Mouse (Mus musculus) CH12.LX (cell line): ENCODE data around the gene Mptx2. TPM values are rescaled to one million over a fixed set of nuclear protein-coding genes. Genes with fewer than 3 reads are reported as not detected.
A peak's percentile ranks its signal among the peaks of the same experiment; 100 is the strongest.

Experiments
- DNase-seq: peaks from one replicate; pipeline ENCODE4 v3.0.0-alpha.2; 2013; ENCODE audit errors: extremely low read depth
- H3K27ac ChIP-seq: 2 replicates; pipeline ENCODE4 v1.5.1; 2012; ENCODE audit warnings: low read depth, mild to moderate bottlenecking, control low read depth, moderate library complexity; ENCODE audit not compliant: insufficient read depth
- H3K27me3 ChIP-seq: replicated peaks from 2 replicates; pipeline ENCODE3; 2012; ENCODE audit warnings: inconsistent platforms
- H3K36me3 ChIP-seq, 2 experiments: replicated peaks in 1 of 2; 2 replicates each; pipeline versions ENCODE3 to v1.6.1; 2012; ENCODE audit warnings: inconsistent platforms in 1 of 2, low read length in 1 of 2, mild to moderate bottlenecking in 1 of 2, mixed read lengths in 1 of 2, moderate library complexity in 1 of 2; ENCODE audit not compliant: control insufficient read depth in 1 of 2, insufficient read depth in 1 of 2
- H3K4me1 ChIP-seq, 2 experiments: 2 replicates each; pipeline ENCODE4 v1.6.1; 2012; ENCODE audit warnings: inconsistent platforms in 1 of 2, moderate library complexity in 1 of 2; ENCODE audit not compliant: insufficient read depth in 2 of 2, control insufficient read depth in 1 of 2
- H3K4me2 ChIP-seq: 2 replicates; pipeline ENCODE4 v1.6.1; 2012; ENCODE audit warnings: low read depth, mild to moderate bottlenecking, control low read depth; ENCODE audit not compliant: poor library complexity, insufficient read depth, severe bottlenecking
- H3K4me3 ChIP-seq, 3 experiments: fragments of 150-350 bp in 1 of 3; sonication (generic) in 1 of 3; replicated peaks in 1 of 3; 2 replicates each; pipeline versions ENCODE3 to v1.5.1; 2011 to 2012; ENCODE audit warnings: low read depth in 2 of 3, low read length in 2 of 3, mild to moderate bottlenecking in 2 of 3, moderate library complexity in 2 of 3, control low read depth in 1 of 3, improper control_type of control experiment in 1 of 3, inconsistent platforms in 1 of 3, mixed read lengths in 1 of 3; ENCODE audit not compliant: poor library complexity in 1 of 3
- H3K79me2 ChIP-seq: replicated peaks from 2 replicates; pipeline ENCODE4 v1.6.1; 2012; ENCODE audit warnings: mild to moderate bottlenecking, moderate library complexity; ENCODE audit not compliant: control insufficient read depth, poor library complexity, insufficient read depth, severe bottlenecking; ENCODE audit errors: extremely low read depth
- H3K9ac ChIP-seq: 2 replicates; pipeline ENCODE4 v1.6.1; 2012; ENCODE audit warnings: low read depth, mild to moderate bottlenecking, control low read depth, moderate library complexity; ENCODE audit not compliant: insufficient read depth
- H3K9me3 ChIP-seq: replicated peaks from 2 replicates; pipeline ENCODE3; 2012; ENCODE audit warnings: low read length, inconsistent platforms, mixed read lengths
- CHD2 ChIP-seq: IDR thresholded peaks from 2 replicates; pipeline ENCODE4 v1.6.1; 2011; ENCODE audit warnings: low read length, improper control_type of control experiment
- ELF1 ChIP-seq: IDR thresholded peaks from 2 replicates; pipeline ENCODE4 v1.6.1; 2014; ENCODE audit warnings: low read depth, mild to moderate bottlenecking, inconsistent platforms, low read length, improper control_type of control experiment
- EP300 ChIP-seq: IDR thresholded peaks from 2 replicates; pipeline ENCODE4 v1.6.1; 2011; ENCODE audit warnings: low read length, improper control_type of control experiment
- MAX ChIP-seq: IDR thresholded peaks from 2 replicates; pipeline ENCODE4 v1.6.1; 2011; ENCODE audit warnings: low read length, improper control_type of control experiment
- MAZ ChIP-seq: IDR thresholded peaks from 2 replicates; pipeline ENCODE4 v1.6.1; 2012; ENCODE audit warnings: low read depth, mild to moderate bottlenecking, inconsistent platforms, low read length, improper control_type of control experiment, moderate library complexity
- PAX5 ChIP-seq: IDR thresholded peaks from 2 replicates; pipeline ENCODE4 v1.6.1; 2012; ENCODE audit warnings: low read length, inconsistent platforms, mixed read lengths
- POLR2AphosphoS2 ChIP-seq: IDR thresholded peaks from 2 replicates; pipeline ENCODE4 v1.6.1; 2011; ENCODE audit warnings: low read depth, low read length, improper control_type of control experiment
- RAD21 ChIP-seq: IDR thresholded peaks from 2 replicates; pipeline ENCODE4 v1.6.1; 2011; ENCODE audit warnings: low read depth, mild to moderate bottlenecking, low read length, improper control_type of control experiment, moderate library complexity
- RCOR1 ChIP-seq: conservative IDR thresholded peaks from 2 replicates; pipeline ENCODE4 v1.6.1; 2012; ENCODE audit warnings: low read depth, mild to moderate bottlenecking, inconsistent platforms, low read length, improper control_type of control experiment
- SIN3A ChIP-seq: IDR thresholded peaks from 2 replicates; pipeline ENCODE4 v1.6.1; 2012; ENCODE audit warnings: low read length, improper control_type of control experiment, inconsistent platforms
- TCF12 ChIP-seq: IDR thresholded peaks from 2 replicates; pipeline ENCODE4 v1.6.1; 2014; ENCODE audit warnings: low read depth, mild to moderate bottlenecking, inconsistent platforms, low read length, improper control_type of control experiment
- UBTF ChIP-seq: IDR thresholded peaks from 2 replicates; pipeline ENCODE4 v1.6.1; 2012; ENCODE audit warnings: low read depth, mild to moderate bottlenecking, inconsistent platforms, low read length, improper control_type of control experiment, moderate library complexity
- dilution Hi-C: fragments of 300-500 bp; cut with MboI; formaldehyde crosslinking; loops from 2 replicates; pipeline ENCODE4 v1.14.3; 2020; ENCODE audit warnings: low sequenced_read_pairs; ENCODE audit not compliant: extremely low pct_unique_long_range_greater_than_20kb, extremely low pct_ligation_motif_present
- in situ Hi-C: fragments of 300-500 bp; cut with MboI; formaldehyde crosslinking; loops from 3 replicates; pipeline ENCODE4 v1.14.3; 2019; ENCODE audit warnings: low sequenced_read_pairs, low pct_ligation_motif_present, low pct_unique_long_range_greater_than_20kb, mixed read lengths
- polyA plus RNA-seq: library from polyadenylated mRNA; unstranded; fragments of >175 nt; gene quantifications from 2 replicates; pipeline ENCODE4 v1.2.1, GENCODE M21; 2012; ENCODE audit warnings: low read depth; ENCODE audit not compliant: insufficient read length
- total RNA-seq, 2 experiments: library from RNA; depleted of rRNA; stranded (reverse); fragments of 300-350 nt in 1 of 2; fragments of >200 nt in 1 of 2; gene quantifications; 2 replicates each; pipeline ENCODE4 v1.2.3; 2012 to 2014

The Mptx2 gene
- total and polyA plus RNA-seq, 3 experiments = not detected

GRCm38 (mm10) chr1:173227081-173227480 is 50.5 kb downstream of the Mptx2 start, which contains the start of gene Fcer1a:
Fcer1a (minus strand) TSS chr1:173227214.
- Histone ChIP-seq H3K27ac (no peak within 1 kb of the TSS), H3K79me2 (no peaks in the 10 kb centered on the region), H3K4me2 (no peak within 1 kb of the TSS), H3K4me3 (no peak within 1 kb of the TSS), H3K9ac (no peak within 1 kb of the TSS), H3K27me3 (no peaks in the 10 kb centered on the region), H3K9me3 (no peaks in the 10 kb centered on the region), H3K36me3 (no peaks in the 10 kb centered on the region), H3K4me1 (peaks cover 0 to 13% of the 10 kb centered on the region in 2 experiments; a peak in 2 of 4 replicates)
- in situ Hi-C loops (no loop called here), dilution Hi-C loops (no loop called here)
- TF ChIP-seq SIN3A (no peak), PAX5 (no peak), MAX (no peak), UBTF (no peak), EP300 (no peak), RCOR1 (no peak), CHD2 (no peak), TCF12 (no peak), ELF1 (no peak), MAZ (no peak), RAD21 (no peak), POLR2AphosphoS2 (no peak)
- peak; percentile 30 for DNase-seq

Other genes with a start within 250 kb of the Mptx2 start
- not detected in 2 replicates for gene Olfr1408, start 140.4 kb downstream of the Mptx2 start, total RNA-seq (2012; rRNA removed)
- not detected in 2 replicates for gene Olfr1408, start 140.4 kb downstream of the Mptx2 start, total RNA-seq (2014; rRNA removed)
- gene Olfr1408, start 140.4 kb downstream of the Mptx2 start, polyA plus RNA-seq = not detected in 2 replicates
- not detected in 2 replicates for gene Olfr1406, start 87.1 kb downstream of the Mptx2 start, total RNA-seq (2012; rRNA removed)
- gene Olfr1406, start 87.1 kb downstream of the Mptx2 start, total RNA-seq (2014; rRNA removed) = not detected in 2 replicates
- gene Olfr1406, start 87.1 kb downstream of the Mptx2 start, polyA plus RNA-seq = not detected in 2 replicates
- gene Olfr218, start 80.0 kb downstream of the Mptx2 start, total RNA-seq (2012; rRNA removed) = not detected in 2 replicates
- not detected in 2 replicates for gene Olfr218, start 80.0 kb downstream of the Mptx2 start, total RNA-seq (2014; rRNA removed)
- gene Olfr218, start 80.0 kb downstream of the Mptx2 start, polyA plus RNA-seq = not detected in 2 replicates
- gene Olfr1404, start 65.4 kb downstream of the Mptx2 start, total RNA-seq (2012; rRNA removed) = not detected in 2 replicates
- gene Olfr1404, start 65.4 kb downstream of the Mptx2 start, total RNA-seq (2014; rRNA removed) = not detected in 2 replicates
- gene Olfr1404, start 65.4 kb downstream of the Mptx2 start, polyA plus RNA-seq = not detected in 2 replicates
- not detected in 2 replicates for gene Fcer1a, start 50.6 kb downstream of the Mptx2 start, total RNA-seq (2012; rRNA removed)
- gene Fcer1a, start 50.6 kb downstream of the Mptx2 start, total RNA-seq (2014; rRNA removed) = not detected in 2 replicates
- gene Fcer1a, start 50.6 kb downstream of the Mptx2 start, polyA plus RNA-seq = not detected in 2 replicates
- not detected in 2 replicates for gene Olfr418, start 11.8 kb downstream of the Mptx2 start, total RNA-seq (2012; rRNA removed)
- gene Olfr418, start 11.8 kb downstream of the Mptx2 start, total RNA-seq (2014; rRNA removed) = not detected in 2 replicates
- not detected in 2 replicates for gene Olfr418, start 11.8 kb downstream of the Mptx2 start, polyA plus RNA-seq
- gene Ackr1, start 56.0 kb upstream of the Mptx2 start, total RNA-seq (2012; rRNA removed) = not detected in 2 replicates
- not detected in 2 replicates for gene Ackr1, start 56.0 kb upstream of the Mptx2 start, total RNA-seq (2014; rRNA removed)
- gene Ackr1, start 56.0 kb upstream of the Mptx2 start, polyA plus RNA-seq = not detected in 2 replicates
- 59.7 and 59.8 TPM in 2 replicates for gene Aim2, start 73.1 kb upstream of the Mptx2 start, total RNA-seq (2012; rRNA removed)
- gene Aim2, start 73.1 kb upstream of the Mptx2 start, total RNA-seq (2014; rRNA removed) = 117 and 130 TPM in 2 replicates
- gene Aim2, start 73.1 kb upstream of the Mptx2 start, polyA plus RNA-seq = 83.7 and 87.0 TPM in 2 replicates
- not detected in 2 replicates for gene Cadm3, start 89.9 kb upstream of the Mptx2 start, total RNA-seq (2012; rRNA removed)
- not detected in 2 replicates for gene Cadm3, start 89.9 kb upstream of the Mptx2 start, total RNA-seq (2014; rRNA removed)
- not detected in 2 replicates for gene Cadm3, start 89.9 kb upstream of the Mptx2 start, polyA plus RNA-seq
- gene Ifi206, start 213.3 kb upstream of the Mptx2 start, total RNA-seq (2012; rRNA removed) = not detected in 2 replicates
- 0.65 TPM in 1 of 2 replicates, not detected in the other for gene Ifi206, start 213.3 kb upstream of the Mptx2 start, total RNA-seq (2014; rRNA removed)
- gene Ifi206, start 213.3 kb upstream of the Mptx2 start, polyA plus RNA-seq = 0.33 and 0.56 TPM in 2 replicates